Mouse (Mus musculus): Measurements from ENCODE around the gene Cdca4. TPM values are rescaled to one million over a fixed set of nuclear protein-coding genes. Genes with fewer than 3 reads are reported as not detected.

Cdca4 gene
- polyA plus RNA-seq, 1 experiment = 10.2 TPM

Other genes with a start within 250 kb of the Cdca4 start
- 87.3 and 106 TPM in 2 replicates for gene Inf2, start 240.6 kb downstream of the Cdca4 start, polyA plus RNA-seq (2012; rRNA removed)
- gene Adssl1, start 209.4 kb downstream of the Cdca4 start, polyA plus RNA-seq (2012; rRNA removed) = 32.6 and 33.0 TPM in 2 replicates
- 24.4 and 30.2 TPM in 2 replicates for gene Siva1, start 184.7 kb downstream of the Cdca4 start, polyA plus RNA-seq (2012; rRNA removed)
- gene Akt1, start 154.5 kb downstream of the Cdca4 start, polyA plus RNA-seq (2012; rRNA removed) = 174 and 175 TPM in 2 replicates
- 0.90 and 1.4 TPM in 2 replicates for gene Zbtb42, start 150.6 kb downstream of the Cdca4 start, polyA plus RNA-seq (2012; rRNA removed)
- 107 and 119 TPM in 2 replicates for gene Cep170b, start 109.0 kb downstream of the Cdca4 start, polyA plus RNA-seq (2012; rRNA removed)
- 14.0 and 20.4 TPM in 2 replicates for gene Pld4, start 68.8 kb downstream of the Cdca4 start, polyA plus RNA-seq (2012; rRNA removed)
- gene Ahnak2, start 26.8 kb downstream of the Cdca4 start, polyA plus RNA-seq (2012; rRNA removed) = 1.5 and 1.9 TPM in 2 replicates
- gene Clba1, start 20.5 kb downstream of the Cdca4 start, polyA plus RNA-seq (2012; rRNA removed) = 13.8 and 14.1 TPM in 2 replicates
- gene Gpr132, start 38.8 kb upstream of the Cdca4 start, polyA plus RNA-seq (2012; rRNA removed) = 0.10 and 0.15 TPM in 2 replicates
- gene Jag2, start 100.4 kb upstream of the Cdca4 start, polyA plus RNA-seq (2012; rRNA removed) = 43.0 and 48.3 TPM in 2 replicates
- 19.0 and 22.4 TPM in 2 replicates for gene Nudt14, start 112.7 kb upstream of the Cdca4 start, polyA plus RNA-seq (2012; rRNA removed)
- 70.7 and 75.5 TPM in 2 replicates for gene Btbd6, start 147.1 kb upstream of the Cdca4 start, polyA plus RNA-seq (2012; rRNA removed)
- gene Brf1, start 171.3 kb upstream of the Cdca4 start, polyA plus RNA-seq (2012; rRNA removed) = 46.5 and 51.5 TPM in 2 replicates
- 70.3 and 72.3 TPM in 2 replicates for gene Pacs2, start 185.1 kb upstream of the Cdca4 start, polyA plus RNA-seq (2012; rRNA removed)
- 0.20 and 0.27 TPM in 2 replicates for gene Tex22, start 245.1 kb upstream of the Cdca4 start, polyA plus RNA-seq (2012; rRNA removed)

Data from frontal cortex, adult 2 months (tissue).